Mouse (Mus musculus) heart, postnatal 0 days (tissue): ENCODE data around the gene Ccpg1.

Experiments used
- CTCF ChIP-seq: IDR thresholded peaks from 2 replicates; pipeline ENCODE4 v1.5.1; 2016; ENCODE audit warnings: antibody characterized with exemption, control low read depth, low read depth
- EP300 ChIP-seq: IDR thresholded peaks from 2 replicates; pipeline ENCODE4 v1.6.1; 2016; ENCODE audit warnings: antibody characterized with exemption, low read depth

DNA sequence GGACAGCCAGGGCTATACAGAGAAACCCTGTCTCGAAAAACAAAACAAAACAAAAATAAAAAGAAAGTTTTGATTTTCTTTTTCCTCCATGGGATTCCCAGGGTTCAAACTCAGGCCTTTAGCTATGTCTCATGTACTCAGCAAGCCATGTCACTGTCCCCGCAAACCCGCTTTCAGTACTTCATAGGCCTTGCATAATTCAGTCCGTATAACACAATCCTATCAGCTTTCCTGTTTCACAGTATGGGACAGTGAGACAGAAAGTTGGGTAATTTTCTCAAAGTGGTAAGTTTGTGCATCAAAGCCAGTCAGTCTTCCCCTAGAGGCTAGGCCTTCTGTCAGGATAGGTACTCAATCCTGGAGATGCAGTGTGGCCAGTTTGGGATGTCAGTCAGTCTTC is 74.0 kb downstream of the Ccpg1 start:
- TF ChIP-seq EP300 (no peak), CTCF (no peak)
